Mouse (Mus musculus) MEL (cell line): Measurements from ENCODE around the gene Gtf2h3. TPM values are rescaled to one million over a fixed set of nuclear protein-coding genes. Genes with fewer than 3 reads are reported as not detected.

Experiments used
- DNase-seq: peaks from one replicate; pipeline ENCODE4 v3.0.0; 2011; ENCODE audit warnings: low read depth, low spot score
- H3K27ac ChIP-seq: 2 replicates; pipeline ENCODE4 v1.5.1; 2012; ENCODE audit warnings: low read depth, mild to moderate bottlenecking, control low read depth, low read length, moderate library complexity; ENCODE audit not compliant: control insufficient read depth
- H3K27me3 ChIP-seq, 2 experiments: fragments of 150-350 bp in 1 of 2; sonication (generic) in 1 of 2; 2 replicates each; pipeline ENCODE4 v1.6.1; 2012; ENCODE audit warnings: low read length in 2 of 2, mild to moderate bottlenecking in 2 of 2, improper control_type of control experiment in 1 of 2, moderate library complexity in 1 of 2; ENCODE audit not compliant: insufficient read depth in 2 of 2, control insufficient read depth in 1 of 2
- H3K36me3 ChIP-seq, 2 experiments: 2 replicates each; pipeline ENCODE4 v1.6.1; 2012 to 2014; ENCODE audit warnings: low read length in 2 of 2, improper control_type of control experiment in 1 of 2, inconsistent platforms in 1 of 2, mild to moderate bottlenecking in 1 of 2; ENCODE audit not compliant: insufficient read depth in 2 of 2, control insufficient read depth in 1 of 2
- H3K4me1 ChIP-seq, 2 experiments: fragments of 150-350 bp in 1 of 2; sonication (generic) in 1 of 2; 2 replicates each; pipeline ENCODE4 v1.6.1; 2012; ENCODE audit warnings: low read length in 2 of 2, improper control_type of control experiment in 1 of 2, mild to moderate bottlenecking in 1 of 2; ENCODE audit not compliant: insufficient read depth in 2 of 2, control insufficient read depth in 1 of 2
- H3K4me3 ChIP-seq, 2 experiments: fragments of 150-350 bp in 1 of 2; sonication (generic) in 1 of 2; 2 replicates each; pipeline ENCODE4 v1.5.1; 2012; ENCODE audit warnings: low read depth in 2 of 2, low read length in 2 of 2, mild to moderate bottlenecking in 2 of 2, moderate library complexity in 2 of 2, control low read depth in 1 of 2, improper control_type of control experiment in 1 of 2; ENCODE audit not compliant: control insufficient read depth in 1 of 2, insufficient read depth in 1 of 2
- H3K79me2 ChIP-seq: 2 replicates; pipeline ENCODE4 v1.6.1; 2012; ENCODE audit warnings: mild to moderate bottlenecking, low read length, moderate library complexity; ENCODE audit not compliant: control insufficient read depth, poor library complexity, insufficient read depth
- H3K9ac ChIP-seq: 2 replicates; pipeline ENCODE4 v1.6.1; 2012; ENCODE audit warnings: low read depth, mild to moderate bottlenecking, control low read depth, low read length, moderate library complexity; ENCODE audit not compliant: control insufficient read depth, poor library complexity, severe bottlenecking
- H3K9me3 ChIP-seq: fragments of 150-350 bp; sonication (generic); replicated peaks from 2 replicates; pipeline ENCODE4 v1.6.1; 2012; ENCODE audit warnings: mild to moderate bottlenecking, low read length, improper control_type of control experiment, moderate library complexity; ENCODE audit not compliant: insufficient read depth
- E2F4 ChIP-seq: IDR thresholded peaks from 2 replicates; pipeline ENCODE4 v1.6.1; 2011; ENCODE audit warnings: low read depth, low read length, improper control_type of control experiment, borderline replicate concordance
- EP300 ChIP-seq, 2 experiments: IDR thresholded peaks; 2 replicates each; pipeline ENCODE4 v1.6.1; 2011; ENCODE audit warnings: improper control_type of control experiment in 2 of 2, low read length in 2 of 2, low read depth in 1 of 2, mild to moderate bottlenecking in 1 of 2
- ETS1 ChIP-seq: IDR thresholded peaks from 2 replicates; pipeline ENCODE4 v1.6.1; 2012; ENCODE audit warnings: low read depth, mild to moderate bottlenecking, inconsistent platforms, low read length, improper control_type of control experiment, moderate library complexity
- GABPA ChIP-seq: IDR thresholded peaks from 2 replicates; pipeline ENCODE4 v1.6.1; 2012; ENCODE audit warnings: low read depth, mild to moderate bottlenecking, inconsistent platforms, low read length, improper control_type of control experiment, moderate library complexity
- JUND ChIP-seq: IDR thresholded peaks from 2 replicates; pipeline ENCODE4 v1.6.1; 2011; ENCODE audit warnings: low read depth, mild to moderate bottlenecking, improper control_type of control experiment, low read length
- MAFK ChIP-seq: IDR thresholded peaks from 2 replicates; pipeline ENCODE4 v1.6.1; 2011; ENCODE audit warnings: low read depth, mild to moderate bottlenecking, low read length, improper control_type of control experiment, borderline replicate concordance
- MEF2A ChIP-seq: IDR thresholded peaks from 2 replicates; pipeline ENCODE4 v1.6.1; 2014; ENCODE audit warnings: low read depth, mild to moderate bottlenecking, inconsistent platforms, low read length, improper control_type of control experiment; ENCODE audit not compliant: poor library complexity, insufficient replicate concordance, severe bottlenecking; ENCODE audit errors: extremely low read depth
- MYC ChIP-seq: IDR thresholded peaks from 2 replicates; pipeline ENCODE4 v1.6.1; 2011; ENCODE audit warnings: low read depth, mild to moderate bottlenecking, low read length, improper control_type of control experiment, moderate library complexity
- NELFE ChIP-seq: IDR thresholded peaks from 2 replicates; pipeline ENCODE4 v1.6.1; 2011; ENCODE audit warnings: low read depth, low read length, improper control_type of control experiment
- RAD21 ChIP-seq: IDR thresholded peaks from 2 replicates; pipeline ENCODE4 v1.6.1; 2011; ENCODE audit warnings: mild to moderate bottlenecking, low read depth, low read length, improper control_type of control experiment
- SIN3A ChIP-seq: IDR thresholded peaks from 2 replicates; pipeline ENCODE4 v1.6.1; 2012; ENCODE audit warnings: low read length, improper control_type of control experiment, inconsistent platforms
- SMC3 ChIP-seq: IDR thresholded peaks from 2 replicates; pipeline ENCODE4 v1.6.1; 2011; ENCODE audit warnings: low read depth, low read length, improper control_type of control experiment
- USF1 ChIP-seq: IDR thresholded peaks from 2 replicates; pipeline ENCODE4 v1.6.1; 2014; ENCODE audit warnings: low read depth, mild to moderate bottlenecking, inconsistent platforms, low read length, improper control_type of control experiment, moderate library complexity
- ZKSCAN1 ChIP-seq: IDR thresholded peaks from 2 replicates; pipeline ENCODE4 v1.6.1; 2012; ENCODE audit warnings: low read depth, mild to moderate bottlenecking, inconsistent platforms, low read length, improper control_type of control experiment, moderate library complexity
- ZMIZ1 ChIP-seq: IDR thresholded peaks from 2 replicates; pipeline ENCODE4 v1.6.1; 2012; ENCODE audit warnings: low read depth, mild to moderate bottlenecking, inconsistent platforms, low read length, improper control_type of control experiment, moderate library complexity
- polyA plus RNA-seq, 2 experiments: library from polyadenylated mRNA; stranded (reverse) in 1 of 2; unstranded in 1 of 2; fragments of >175 nt in 1 of 2; fragments of >200 nt in 1 of 2; gene quantifications; 2 replicates each; pipeline versions ENCODE4 v1.2.1 to v1.2.4; 2012; ENCODE audit warnings: low replicate concordance in 2 of 2, low read depth in 1 of 2; ENCODE audit not compliant: insufficient read length in 2 of 2, insufficient read depth in 1 of 2, missing spikeins in 1 of 2
- total RNA-seq: library from RNA; depleted of rRNA; stranded (reverse); fragments of 300-350 nt; gene quantifications from 2 replicates; pipeline ENCODE4 v1.2.3, GENCODE M21; 2012

Gene Gtf2h3
- total and polyA plus RNA-seq, 3 experiments, result 86.1 to 116 TPM; not detected in 1

DNA sequence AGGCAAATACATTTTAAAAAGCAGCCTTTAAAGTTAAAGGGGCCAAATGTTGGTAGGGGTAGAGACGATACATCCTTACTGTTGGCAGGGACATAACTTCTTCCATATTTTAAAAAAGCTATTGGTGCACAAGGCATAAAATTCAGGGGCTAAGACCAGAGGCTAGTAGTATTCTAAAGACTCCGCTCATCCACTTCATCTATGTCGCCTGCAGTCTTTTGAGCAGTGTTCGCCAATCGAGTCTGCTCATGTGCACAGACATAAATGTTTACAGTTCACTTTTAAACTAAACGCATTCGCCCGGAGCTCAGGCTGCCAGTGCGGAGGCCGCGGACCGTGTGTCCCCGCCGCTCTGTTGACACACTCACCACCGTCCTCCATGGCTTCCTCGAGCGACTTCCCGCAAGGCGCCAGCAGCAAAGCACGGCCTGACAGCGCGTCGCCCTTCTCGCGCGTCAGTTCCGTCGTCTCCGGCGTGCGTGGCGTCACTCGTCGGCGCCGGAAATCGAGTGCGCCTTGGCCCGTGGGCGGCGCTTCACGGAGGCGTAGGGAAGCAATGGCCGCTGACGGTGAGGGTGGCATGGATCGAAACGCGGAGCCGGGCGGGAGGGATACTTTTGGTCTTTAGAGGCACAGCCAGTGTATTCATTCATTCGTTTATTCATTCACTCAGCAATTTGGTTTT lies at the start of gene Gtf2h3, which contains the start of gene Eif2b1 (continued):
- TF ChIP-seq MEF2A (0 out of 2 replicates have a peak, but pooled peaks have one; percentile 61), EP300 (IDR thresholded peaks at IDR 0.05; ENCODE audit: low read depth in 1 of 2, low read length in 2 of 2) (peak in 1 of 2 experiments; percentile 37; a peak in 1 of 4 replicates), ZMIZ1 (peak; percentile 94)
- TF ChIP-seq, all 39 proteins: peak for 25

DNA sequence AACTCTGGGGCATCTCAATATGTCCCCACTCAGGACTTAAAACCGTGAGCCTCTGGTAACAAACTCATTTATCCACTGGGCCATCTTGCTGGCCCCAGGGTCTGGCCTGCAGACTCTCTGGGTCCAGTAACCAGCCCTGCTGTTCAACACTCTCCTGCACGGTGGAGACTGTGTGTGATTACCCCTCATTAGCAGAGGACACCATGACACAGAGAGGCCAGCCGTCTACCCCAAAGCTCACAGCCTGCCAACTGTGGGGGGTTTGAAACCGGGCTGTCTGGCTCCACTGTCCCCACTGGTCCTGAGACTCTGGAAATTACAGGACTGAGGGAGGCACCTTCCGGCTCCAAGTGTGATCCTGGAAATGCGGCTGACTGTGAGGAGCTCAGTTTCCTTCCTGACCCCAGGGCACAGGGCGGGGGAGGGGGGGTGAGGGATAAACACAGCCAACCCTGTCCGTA lies 49.7 kb upstream of the Gtf2h3 start:
- DNase-seq, result no peak
- no peak overlapping the region for H3K9ac ChIP-seq
- no peak overlapping the region for H3K27ac ChIP-seq
- no peaks in the 10 kb centered on the region for H3K27me3 ChIP-seq
- no peak overlapping the region for H3K4me3 ChIP-seq
- no peaks in the 10 kb centered on the region for H3K9me3 ChIP-seq
- no peaks in the 10 kb centered on the region for H3K36me3 ChIP-seq
- TF ChIP-seq SMC3 (no peak), JUND (no peak), MYC (no peak), ETS1 (no peak), GABPA (no peak), ZMIZ1 (no peak)
- H3K79me2 ChIP-seq, result peaks cover 2% of the 10 kb centered on the region; the same call in 1 of the 2 replicates
- peaks cover 2 to 6% of the 10 kb centered on the region in 2 experiments; a peak in 3 of 4 replicates for H3K4me1 ChIP-seq

DNA sequence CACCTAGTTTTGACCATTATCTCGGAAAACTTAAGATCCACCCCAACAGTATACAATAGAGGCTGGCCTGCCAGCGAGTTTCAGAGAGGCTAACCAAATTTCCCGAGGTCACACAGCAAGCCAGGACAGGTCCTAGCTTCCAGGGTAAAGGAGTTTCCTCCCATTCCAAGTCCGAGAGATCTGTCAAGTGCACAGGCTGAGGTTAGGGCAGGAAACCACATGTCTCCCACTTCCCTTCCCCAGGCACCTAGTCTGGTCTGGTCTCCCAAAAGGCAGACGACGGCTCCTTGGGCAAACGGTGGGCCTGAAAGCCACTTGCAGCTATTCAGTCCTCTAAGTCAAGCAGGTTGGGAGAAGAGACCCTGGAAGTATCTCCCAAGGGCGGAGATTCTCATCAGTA lies 49.2 kb upstream of the Gtf2h3 start:
- Histone ChIP-seq H3K79me2 (peaks cover 2% of the 10 kb centered on the region; the same call in 1 of the 2 replicates), H3K4me1 (peaks cover 5 to 9% of the 10 kb centered on the region in 2 experiments), H3K36me3 (peaks cover 0 to 3% of the 10 kb centered on the region in 2 experiments; a peak in 2 of 4 replicates), H3K9ac (no peak overlapping the region), H3K27ac (no peak overlapping the region), H3K4me3 (no peak overlapping the region), H3K9me3 (no peaks in the 10 kb centered on the region), H3K27me3 (no peaks in the 10 kb centered on the region)
- TF ChIP-seq ZKSCAN1, result no peak
- no peak for TF ChIP-seq E2F4
- no peak for TF ChIP-seq MAFK
- no peak for TF ChIP-seq USF1
- no peak for TF ChIP-seq JUND
- TF ChIP-seq SIN3A, result no peak
- TF ChIP-seq GABPA, result no peak
- no peak for TF ChIP-seq RAD21
- no peak for TF ChIP-seq NELFE
- DNase-seq, result no peak
